Mouse (Mus musculus) spleen, postnatal 14 days (tissue): Measurements from ENCODE around the gene Pfkm.
A peak's percentile ranks its signal among the peaks of the same experiment; 100 is the strongest.

Experiments used
- DNase-seq, 2 experiments: peaks; one replicate each; pipeline ENCODE4 v3.0.0; 2021 to 2022; ENCODE audit warnings: low spot score in 2 of 2

The Pfkm gene

GRCm38 (mm10) chr15:98092372-98093120, at the start of gene Pfkm:
TSS of gene Pfkm (plus strand) at chr15:98092589.
- no peak for DNase-seq

GRCm38 (mm10) chr15:98043967-98044366, 48.4 kb upstream of the Pfkm start:
- DNase-seq: no peak

GRCm38 (mm10) chr15:98044387-98044786, 48.0 kb upstream of the Pfkm start:
- no peak for DNase-seq

GRCm38 (mm10) chr15:98048918-98049700, 43.3 kb upstream of the Pfkm start:
- DNase-seq: no peak

GRCm38 (mm10) chr15:98051685-98052084, 40.7 kb upstream of the Pfkm start:
- no peak for DNase-seq

GRCm38 (mm10) chr15:98055246-98055645, 37.1 kb upstream of the Pfkm start:
- DNase-seq: no peak

GRCm38 (mm10) chr15:98065881-98066280, 26.5 kb upstream of the Pfkm start:
- no peak for DNase-seq

- DNase-seq: no peak
Measured at GRCm38 (mm10) chr15:98066602-98067001, 25.8 kb upstream of the Pfkm start.

- DNase-seq: no peak
Measured at GRCm38 (mm10) chr15:98067492-98067891, 24.9 kb upstream of the Pfkm start.

GRCm38 (mm10) chr15:98068506-98068905, 23.9 kb upstream of the Pfkm start:
- DNase-seq: no peak

- no peak for DNase-seq
Measured at GRCm38 (mm10) chr15:98069566-98070245, 22.7 kb upstream of the Pfkm start.

- DNase-seq: no peak
Measured at GRCm38 (mm10) chr15:98070376-98070775, 22.0 kb upstream of the Pfkm start.

- no peak for DNase-seq
Measured at GRCm38 (mm10) chr15:98074521-98074920, 17.9 kb upstream of the Pfkm start.

- DNase-seq: peak; percentile 34 to 50
Measured at GRCm38 (mm10) chr15:98075034-98075433, 17.4 kb upstream of the Pfkm start.

- no peak for DNase-seq
Measured at GRCm38 (mm10) chr15:98076901-98077300, 15.5 kb upstream of the Pfkm start.

- no peak for DNase-seq
Measured at GRCm38 (mm10) chr15:98088889-98089288, 3.5 kb upstream of the Pfkm start.

GRCm38 (mm10) chr15:98089421-98090183, 2.8 kb upstream of the Pfkm start:
- peak in 1 of 2 experiments; percentile 55 for DNase-seq

- DNase-seq: no peak
Measured at GRCm38 (mm10) chr15:98091841-98092240, 548 bp upstream of the Pfkm start.

- peak; percentile 76 to 83 for DNase-seq
Measured at GRCm38 (mm10) chr15:98093121-98094011, 977 bp downstream of the Pfkm start, which contains the start of gene Senp1. TSS of gene Senp1 (minus strand) at chr15:98093744.

- DNase-seq: no peak
Measured at GRCm38 (mm10) chr15:98094905-98095304, 2.5 kb downstream of the Pfkm start.

- no peak for DNase-seq
Measured at GRCm38 (mm10) chr15:98096957-98097356, 4.6 kb downstream of the Pfkm start.
